Mouse (Mus musculus): ENCODE data around the gene Hdac7. TPM values are rescaled to one million over a fixed set of nuclear protein-coding genes. Genes with fewer than 3 reads are reported as not detected.

Hdac7 gene
- total and polyA plus RNA-seq, 3 experiments, result 19.8 to 55.2 (median 21.7) TPM

DNA sequence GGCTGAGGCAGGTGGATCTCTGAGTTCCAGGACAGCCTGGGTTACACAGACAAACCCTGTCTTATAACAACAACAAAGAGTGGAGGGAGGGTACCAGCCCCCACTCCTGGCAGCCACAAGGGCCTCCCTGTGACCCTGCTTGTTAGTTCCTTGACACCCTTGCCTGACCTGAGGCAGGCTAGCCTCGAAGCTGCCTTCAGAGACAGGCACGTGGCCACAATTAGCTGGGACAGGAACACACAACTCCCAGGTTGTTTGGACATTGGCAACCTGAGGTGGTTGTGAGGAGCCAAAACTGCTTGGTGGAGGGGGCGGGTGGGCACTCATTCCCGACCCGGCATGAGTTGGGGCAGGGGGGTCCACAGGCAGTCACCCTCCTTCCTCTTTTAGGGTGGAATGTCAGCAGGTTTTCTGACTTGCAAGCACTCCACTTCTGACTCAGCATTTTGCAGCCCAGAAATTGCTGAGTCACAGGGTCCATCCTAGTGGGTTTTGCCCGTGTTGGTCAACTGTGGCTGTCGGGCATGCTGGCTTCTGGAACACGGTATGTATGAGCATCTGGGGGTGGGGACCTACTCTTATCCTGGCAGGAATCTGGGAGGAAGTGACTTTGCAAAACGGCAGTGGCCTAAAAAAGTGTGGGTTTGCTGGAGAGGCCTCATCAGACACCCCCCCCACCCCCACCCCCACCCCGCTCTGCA lies 57.7 kb downstream of the Hdac7 start:
- H3K36me3 ChIP-seq (replicated peaks in 1 of 2; ENCODE audit: control insufficient read depth in 1 of 2, insufficient read depth in 1 of 2, low read length in 1 of 2), result peaks cover 18 to 43% of the 10 kb centered on the region in 2 experiments
- no peaks in the 10 kb centered on the region for H3K9me3 ChIP-seq (replicated peaks; ENCODE audit: low read length)
- H3K4me3 ChIP-seq (replicated peaks in 1 of 3; ENCODE audit: low read depth in 2 of 3, low read length in 2 of 3, poor library complexity in 1 of 3), result peak overlapping the region in 1 of 3 experiments; percentile 23
- in situ Hi-C loops (cut with MboI; ENCODE audit: low pct_ligation_motif_present, low pct_unique_long_range_greater_than_20kb, low sequenced_read_pairs), result no loop called here
- DNase-seq (ENCODE audit: extremely low read depth), result peak; percentile 83
- dilution Hi-C loops (cut with MboI; ENCODE audit: extremely low pct_ligation_motif_present, extremely low pct_unique_long_range_greater_than_20kb, low sequenced_read_pairs), result loop anchor here (25.0 kb wide), 1 partner anchor 176 kb away; the partner anchor contains the start of gene Tmem106c
- H3K4me1 ChIP-seq (ENCODE audit: control insufficient read depth in 1 of 2, insufficient read depth in 2 of 2), result peaks cover 21 to 71% of the 10 kb centered on the region in 2 experiments
- peak overlapping the region; percentile 72 for H3K4me2 ChIP-seq (ENCODE audit: insufficient read depth, low read depth, poor library complexity, severe bottlenecking)
- TF ChIP-seq ELF1 (IDR thresholded peaks at IDR 0.05; ENCODE audit: low read depth, low read length) (no peak), RAD21 (IDR thresholded peaks at IDR 0.05; ENCODE audit: low read depth, low read length) (no peak), EP300 (IDR thresholded peaks at IDR 0.05; ENCODE audit: low read length) (peak; percentile 56; the same call in 1 of the 2 replicates), TCF12 (IDR thresholded peaks at IDR 0.05; ENCODE audit: low read depth, low read length) (no peak), ZNF384 (IDR thresholded peaks at IDR 0.05; ENCODE audit: low read depth, low read length) (no peak), UBTF (IDR thresholded peaks at IDR 0.05; ENCODE audit: low read depth, low read length) (no peak), SMC3 (IDR thresholded peaks at IDR 0.05; ENCODE audit: low read depth, low read length) (no peak), GABPA (IDR thresholded peaks at IDR 0.05; ENCODE audit: insufficient replicate concordance, low read depth, low read length) (peak; percentile 33; the same call in 1 of the 2 replicates), ZC3H11A (IDR thresholded peaks at IDR 0.05; ENCODE audit: low read depth, low read length) (no peak), MAX (IDR thresholded peaks at IDR 0.05; ENCODE audit: low read length) (peak; percentile 49; the same call in 1 of the 2 replicates), CHD1 (IDR thresholded peaks at IDR 0.05; ENCODE audit: low read depth, low read length) (no peak), MXI1 (IDR thresholded peaks at IDR 0.05; ENCODE audit: low read depth, low read length) (peak; percentile 56), JUND (conservative IDR thresholded peaks at IDR 0.05; ENCODE audit: low read depth, low read length) (0 out of 2 replicates have a peak, but pooled peaks have one; percentile 22), MAFK (IDR thresholded peaks at IDR 0.05; ENCODE audit: insufficient replicate concordance, low read length) (peak; percentile 99), BHLHE40 (IDR thresholded peaks at IDR 0.05; ENCODE audit: low read depth, low read length) (peak; percentile 29), SIN3A (IDR thresholded peaks at IDR 0.05; ENCODE audit: low read length) (peak; percentile 67; the same call in 1 of the 2 replicates), ETS1 (conservative IDR thresholded peaks at IDR 0.05; ENCODE audit: low read depth, low read length) (0 out of 2 replicates have a peak, but pooled peaks have one; percentile 40), POLR2A (IDR thresholded peaks at IDR 0.05; ENCODE audit: low read depth, low read length) (no peak), USF1 (IDR thresholded peaks at IDR 0.05; ENCODE audit: low read depth, low read length) (no peak), IRF4 (IDR thresholded peaks at IDR 0.05; ENCODE audit: low read depth, low read length) (peak; percentile 33; the same call in 1 of the 2 replicates), NRF1 (IDR thresholded peaks at IDR 0.05; ENCODE audit: low read depth, low read length) (no peak; the same call in 1 of the 2 replicates)
- H3K27me3 ChIP-seq (replicated peaks), result no peaks in the 10 kb centered on the region
- H3K9ac ChIP-seq (ENCODE audit: insufficient read depth, low read depth), result no peak overlapping the region; the same call in 1 of the 2 replicates
- peaks cover 9% of the 10 kb centered on the region for H3K79me2 ChIP-seq (replicated peaks; ENCODE audit: control insufficient read depth, extremely low read depth, insufficient read depth, poor library complexity, severe bottlenecking)
- peak overlapping the region; percentile 79 for H3K27ac ChIP-seq (ENCODE audit: insufficient read depth, low read depth)

Measured in CH12.LX (cell line).